Mouse (Mus musculus) spleen, adult 12 weeks (tissue): ENCODE results near the gene Lysmd1.

Experiments
- DNase-seq: peaks from one replicate; pipeline ENCODE4 v3.0.0; 2022; ENCODE audit warnings: low spot score

Gene Lysmd1

GRCm38 (mm10) chr3:95173256-95173949, 39.5 kb downstream of the Lysmd1 start:
- DNase-seq: no peak

- peak; percentile 75 for DNase-seq
Measured at GRCm38 (mm10) chr3:95174011-95174592, 40.2 kb downstream of the Lysmd1 start.

DNA sequence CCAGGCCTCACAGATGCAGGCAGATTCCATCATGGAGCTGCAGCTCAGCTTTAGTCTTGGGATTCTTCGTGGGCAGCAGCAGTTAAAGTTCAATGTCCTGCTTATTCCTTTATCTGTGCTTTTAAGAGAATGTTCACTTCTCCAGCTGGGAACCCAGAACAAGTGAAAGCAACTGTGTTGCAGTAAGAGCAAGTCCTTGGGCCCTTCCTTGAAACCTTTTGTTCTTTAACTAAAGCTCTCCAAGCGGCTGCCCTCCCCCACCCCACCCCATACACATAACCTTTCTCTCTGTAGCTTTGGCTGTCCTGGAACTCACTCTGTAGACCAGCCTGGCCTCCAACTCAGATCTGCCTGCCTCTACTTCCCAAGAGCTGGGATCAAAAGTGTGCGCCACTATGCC, 42.6 kb downstream of the Lysmd1 start:
- no peak for DNase-seq

DNA sequence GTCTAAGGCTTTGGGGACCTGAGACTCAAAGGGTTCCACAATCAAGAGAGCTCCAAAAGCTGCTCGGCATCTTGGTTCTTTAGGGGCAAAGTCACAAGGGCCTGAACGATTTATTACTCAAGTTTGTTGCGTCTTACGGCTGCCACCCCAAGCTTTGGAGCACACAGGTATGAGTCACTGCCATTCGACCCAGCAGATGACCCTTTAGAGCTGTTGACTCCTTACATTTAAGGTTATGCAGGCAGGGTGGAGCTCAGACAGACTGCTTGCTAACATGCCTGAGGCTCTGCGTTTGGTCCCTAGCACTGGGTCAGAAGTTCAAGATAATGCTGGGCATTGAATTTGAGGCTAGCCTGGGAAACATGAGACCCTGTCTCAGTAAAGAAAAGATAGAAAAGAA, 43.7 kb downstream of the Lysmd1 start:
- no peak for DNase-seq

DNA sequence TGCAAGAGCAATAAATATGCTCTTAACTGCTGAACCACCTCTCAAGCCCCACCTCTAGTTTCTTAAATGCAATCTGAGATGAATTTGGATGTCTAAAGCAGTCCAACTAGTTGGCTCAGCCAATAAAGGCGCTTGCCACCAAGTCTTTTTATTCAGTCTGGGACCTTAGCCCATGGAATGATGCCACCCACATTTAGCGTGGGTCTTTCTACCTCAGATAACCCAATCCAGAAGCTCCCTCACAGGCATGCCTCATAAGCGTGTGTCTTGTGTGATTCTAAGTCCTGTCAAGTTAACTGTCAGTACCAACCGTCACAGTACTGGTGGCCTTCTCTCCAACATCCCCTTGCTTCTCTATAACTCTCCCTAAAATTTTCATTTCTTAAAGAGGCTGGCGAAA, 45.1 kb downstream of the Lysmd1 start:
- DNase-seq: no peak

GRCm38 (mm10) chr3:95179890-95180289, 46.0 kb downstream of the Lysmd1 start:
- DNase-seq: no peak

DNA sequence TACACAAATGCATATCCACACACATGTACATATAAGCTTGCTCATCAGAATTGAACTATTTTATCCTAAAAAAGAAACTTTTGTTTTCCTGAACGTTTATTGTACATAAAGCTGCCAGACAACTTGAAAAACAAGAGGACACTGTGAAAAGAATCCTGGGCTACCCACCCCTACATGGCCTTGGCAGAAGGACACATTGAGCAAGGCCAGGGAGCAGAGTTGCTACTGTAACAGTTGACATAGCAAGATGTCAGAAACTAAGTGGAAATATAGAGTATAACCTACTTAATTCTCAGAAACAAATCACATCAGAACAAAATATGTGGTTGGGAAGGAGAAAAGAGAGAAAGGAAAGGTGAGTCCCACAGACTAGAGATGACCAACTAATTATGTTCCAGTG, 48.0 kb downstream of the Lysmd1 start:
- no peak for DNase-seq

DNA sequence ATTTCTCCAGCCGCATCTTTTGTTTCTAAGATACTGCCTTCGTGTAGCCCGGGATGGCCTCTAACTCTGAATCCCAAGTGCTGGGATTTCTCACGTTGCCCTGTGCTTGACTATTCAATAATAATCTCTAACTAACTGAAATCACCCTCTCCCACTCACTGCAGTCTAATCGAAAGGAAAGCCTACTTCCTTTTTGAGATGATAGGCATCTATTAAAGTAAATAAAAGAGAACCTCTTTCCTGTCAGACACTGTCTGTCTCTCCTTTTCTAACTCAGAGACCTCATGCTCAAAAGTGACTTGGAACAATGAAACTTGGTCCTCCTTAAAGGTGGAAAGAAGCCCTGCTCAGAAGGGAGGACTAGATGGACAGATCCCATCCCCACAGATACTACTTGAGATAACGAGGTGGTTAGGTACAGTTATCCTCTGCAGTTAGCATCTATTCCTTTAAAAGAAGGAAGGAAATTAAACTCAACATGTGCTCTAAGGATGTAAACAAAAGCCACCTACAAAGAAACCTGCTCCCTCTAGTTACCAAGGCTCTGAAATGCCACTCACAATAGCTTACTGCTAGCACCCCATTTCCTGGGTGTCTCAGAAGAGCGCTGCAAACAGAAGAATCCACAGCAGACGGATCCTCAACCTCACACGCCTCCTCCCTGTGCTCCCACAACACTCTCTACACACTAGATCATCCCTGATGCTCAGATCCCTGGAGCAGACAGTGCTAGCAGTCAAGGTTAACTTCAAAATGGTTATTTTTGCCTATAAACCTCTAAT, 51.1 kb downstream of the Lysmd1 start:
- no peak for DNase-seq

GRCm38 (mm10) chr3:95186100-95186499, 52.2 kb downstream of the Lysmd1 start:
- DNase-seq: no peak

DNA sequence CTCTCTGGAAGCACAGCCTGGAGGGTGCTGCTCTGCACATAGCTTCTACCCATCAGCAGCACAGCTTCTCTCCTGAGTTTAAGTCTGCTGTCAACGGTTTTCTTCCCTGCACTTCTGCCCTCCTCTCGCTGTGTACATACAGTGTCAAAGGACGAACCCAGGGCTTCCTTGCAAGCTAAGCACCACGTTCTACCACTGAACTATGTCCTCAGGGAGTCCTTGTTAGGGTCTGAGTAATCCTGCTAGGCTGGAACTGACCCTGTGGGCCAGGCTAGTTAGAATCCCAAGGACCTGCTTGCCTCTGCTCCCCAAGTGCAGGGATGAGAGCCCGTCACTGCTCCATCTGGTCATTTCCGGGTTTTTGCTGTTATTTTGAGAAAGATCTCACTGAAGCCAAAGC, 53.0 kb downstream of the Lysmd1 start:
- DNase-seq: no peak
